Mouse (Mus musculus) brain, embryonic 14.5 days (tissue): ENCODE measurements around the gene Fam71b. TPM values are rescaled to one million over a fixed set of nuclear protein-coding genes. Genes with fewer than 3 reads are reported as not detected.
"Not testable (repeated sequence)": the region's sequence is repeated elsewhere in the genome, so short reads cannot be mapped to it uniquely, and the experiment has no call there.

ENCODE experiments used
- DNase-seq: peaks from one replicate; pipeline ENCODE4 v3.0.0-alpha.2; 2011; ENCODE audit warnings: low read depth
- CTCF ChIP-seq: fragments of 200-500 bp; IDR thresholded peaks from 2 replicates; pipeline ENCODE4 v1.5.1; 2012; ENCODE audit warnings: inconsistent platforms, mild to moderate bottlenecking, moderate library complexity, borderline replicate concordance; ENCODE audit not compliant: insufficient read depth, insufficient read length; ENCODE audit errors: extremely low read depth
- POLR2A ChIP-seq: fragments of 200-500 bp; IDR thresholded peaks from 2 replicates; pipeline ENCODE4 v1.6.1; 2012; ENCODE audit warnings: mild to moderate bottlenecking, inconsistent platforms, borderline replicate concordance; ENCODE audit not compliant: poor library complexity, insufficient read depth, insufficient read length, severe bottlenecking; ENCODE audit errors: extremely low read depth
- polyA plus RNA-seq: library from polyadenylated mRNA; depleted of rRNA; stranded (reverse); fragments of >200 nt; gene quantifications from 2 replicates; pipeline ENCODE4 v1.2.3, GENCODE M21; 2012

The Fam71b gene
- polyA plus RNA-seq, 1 experiment: not detected

DNA sequence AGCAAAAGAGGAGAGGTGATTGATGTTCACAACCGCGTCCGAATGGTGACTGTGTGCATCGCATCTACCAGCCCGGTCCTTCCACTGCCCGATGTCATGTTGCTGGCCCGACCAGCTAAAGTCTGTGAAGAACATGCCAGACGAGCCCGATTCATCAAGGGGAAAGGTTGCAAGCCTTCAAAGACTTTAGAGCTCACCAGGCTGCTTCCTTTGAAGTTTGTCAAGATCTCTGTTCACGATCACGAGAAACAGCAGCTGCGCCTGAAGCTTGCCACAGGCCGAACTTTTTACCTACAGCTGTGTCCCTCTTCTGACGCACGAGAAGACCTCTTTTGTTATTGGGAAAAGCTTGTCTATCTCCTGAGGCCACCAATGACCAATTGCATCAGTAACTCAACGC lies 8.6 kb downstream of the Fam71b start:
- DNase-seq: no peak
- TF ChIP-seq POLR2A: no peak
- no peak for TF ChIP-seq CTCF

- TF ChIP-seq CTCF (no peak), POLR2A (no peak)
- no peak for DNase-seq
Measured at GRCm38 (mm10) chr11:46406721-46407120, 10.4 kb downstream of the Fam71b start.

- no peak for TF ChIP-seq POLR2A
- TF ChIP-seq CTCF: no peak
- DNase-seq: no peak
Measured at GRCm38 (mm10) chr11:46410018-46410563, 13.7 kb downstream of the Fam71b start.

GRCm38 (mm10) chr11:46418438-46418837 lies 22.1 kb downstream of the Fam71b start:
- no peak for DNase-seq
- TF ChIP-seq POLR2A (no peak), CTCF (no peak)

GRCm38 (mm10) chr11:46418860-46419259 lies 22.5 kb downstream of the Fam71b start:
- no peak for TF ChIP-seq CTCF
- no peak for TF ChIP-seq POLR2A
- no peak for DNase-seq

- no peak for TF ChIP-seq POLR2A
- TF ChIP-seq CTCF: no peak
- no peak for DNase-seq
Measured at GRCm38 (mm10) chr11:46421086-46421888, 24.9 kb downstream of the Fam71b start.

GRCm38 (mm10) chr11:46428131-46428530 lies 31.8 kb downstream of the Fam71b start:
- not testable (repeated sequence) for DNase-seq

DNA sequence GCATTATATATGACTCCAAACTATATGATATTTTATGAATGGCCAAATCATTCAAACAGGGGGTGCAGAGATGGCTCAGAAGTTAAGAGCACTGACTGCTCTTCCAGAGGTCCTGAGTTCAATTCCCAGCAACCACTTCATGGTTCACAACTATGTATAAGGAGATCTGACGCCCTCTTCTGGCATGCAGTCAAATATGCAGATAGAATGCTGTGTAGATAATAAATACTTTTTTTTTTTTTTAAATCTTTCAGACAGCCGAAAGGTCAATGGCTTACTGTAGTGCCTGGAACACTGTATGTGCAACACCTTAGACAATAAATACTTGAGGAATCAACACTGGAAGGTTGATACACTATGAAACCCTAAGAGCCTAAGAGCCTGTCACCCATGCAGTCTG lies 33.8 kb downstream of the Fam71b start:
- no peak for TF ChIP-seq POLR2A
- no peak for TF ChIP-seq CTCF
- no peak for DNase-seq

GRCm38 (mm10) chr11:46431129-46431528 lies 34.8 kb downstream of the Fam71b start:
- DNase-seq: peak; percentile 93
- TF ChIP-seq CTCF (peak; percentile 83; the same call in 1 of the 2 replicates), POLR2A (no peak)

DNA sequence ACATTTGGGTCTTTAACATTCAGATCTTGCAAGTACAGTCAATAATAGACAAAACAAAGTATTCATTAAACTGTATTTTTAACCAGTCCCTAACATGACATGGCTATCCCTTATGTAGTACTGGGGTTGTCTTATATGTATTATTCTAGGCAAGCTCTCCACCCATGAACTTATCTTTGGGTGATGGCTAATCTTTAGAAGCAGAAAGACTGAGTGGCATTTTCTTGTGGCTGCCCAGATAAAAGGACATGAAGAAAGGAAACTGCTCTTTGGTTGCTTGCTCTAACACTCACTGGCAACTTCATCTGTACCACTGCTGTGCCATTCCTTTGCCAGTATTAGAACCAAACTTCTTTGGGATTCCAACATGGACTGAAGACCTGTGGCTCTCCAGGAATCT lies 39.0 kb downstream of the Fam71b start:
- no peak for DNase-seq
- TF ChIP-seq CTCF: no peak
- no peak for TF ChIP-seq POLR2A

- DNase-seq: peak; percentile 99
- TF ChIP-seq CTCF (no peak), POLR2A (peak; percentile 52; the same call in 1 of the 2 replicates)
Measured at GRCm38 (mm10) chr11:46436760-46437458, 40.5 kb downstream of the Fam71b start, which contains the start of gene Med7. Gene Med7 (plus strand): TSS chr11:46436925.

DNA sequence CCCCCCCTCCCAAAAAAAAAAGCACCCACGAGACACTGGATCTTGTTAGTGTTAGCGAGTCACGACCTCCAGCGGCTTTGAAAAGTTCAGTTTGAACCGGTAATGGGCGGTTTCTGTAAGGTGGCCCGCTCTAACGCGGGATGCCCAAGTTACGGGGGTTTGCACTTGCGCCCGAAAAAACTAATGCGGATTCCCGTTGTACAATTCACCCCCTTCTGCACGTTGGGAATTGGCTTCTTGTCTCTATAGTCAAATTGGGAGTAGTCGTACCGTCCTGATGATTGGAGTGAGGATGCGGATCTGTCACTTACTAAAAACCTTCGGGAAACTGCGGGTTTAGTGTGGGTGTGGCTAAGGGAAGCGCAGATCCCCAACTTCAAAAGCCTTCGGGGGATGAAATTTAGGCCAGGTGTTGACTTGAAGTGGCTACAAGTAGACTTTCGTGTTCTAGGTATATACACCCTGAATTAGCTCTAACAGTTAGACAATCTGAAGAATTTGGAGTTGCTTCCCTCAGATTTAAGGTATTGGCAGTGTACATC lies 41.2 kb downstream of the Fam71b start:
- peak; percentile 74 for DNase-seq
- TF ChIP-seq CTCF (no peak), POLR2A (no peak)

DNA sequence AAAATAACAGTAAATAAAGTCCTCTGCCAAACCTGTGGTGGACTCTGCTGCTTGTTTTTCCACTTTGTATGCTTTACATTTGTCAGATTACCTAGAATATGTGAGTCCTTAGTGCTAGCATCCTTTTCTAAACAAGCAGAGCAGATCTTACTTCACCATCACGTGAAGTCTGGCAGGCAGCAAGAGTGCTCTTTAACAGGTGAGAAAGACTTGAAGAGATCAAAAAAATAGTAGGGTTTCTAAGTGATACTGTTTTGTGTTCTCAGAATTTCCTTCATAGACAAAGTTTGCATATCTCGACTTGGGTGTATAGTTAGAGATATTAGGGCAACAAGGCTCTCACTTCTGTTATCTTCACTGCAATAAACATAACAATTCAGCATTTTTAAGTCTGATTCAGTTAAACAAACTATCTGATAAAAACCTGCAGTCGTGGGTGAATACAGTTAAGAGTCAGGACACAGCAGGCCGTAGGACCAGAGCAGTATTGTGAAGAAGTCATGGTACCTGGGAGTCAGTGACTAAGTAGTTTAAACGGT lies 42.7 kb downstream of the Fam71b start:
- TF ChIP-seq POLR2A (no peak), CTCF (no peak)

More for the DNA sequence above, 42.7 kb downstream of the Fam71b start:
- no peak for DNase-seq
